Mouse (Mus musculus): ENCODE data around the gene Lin7b.

DNA sequence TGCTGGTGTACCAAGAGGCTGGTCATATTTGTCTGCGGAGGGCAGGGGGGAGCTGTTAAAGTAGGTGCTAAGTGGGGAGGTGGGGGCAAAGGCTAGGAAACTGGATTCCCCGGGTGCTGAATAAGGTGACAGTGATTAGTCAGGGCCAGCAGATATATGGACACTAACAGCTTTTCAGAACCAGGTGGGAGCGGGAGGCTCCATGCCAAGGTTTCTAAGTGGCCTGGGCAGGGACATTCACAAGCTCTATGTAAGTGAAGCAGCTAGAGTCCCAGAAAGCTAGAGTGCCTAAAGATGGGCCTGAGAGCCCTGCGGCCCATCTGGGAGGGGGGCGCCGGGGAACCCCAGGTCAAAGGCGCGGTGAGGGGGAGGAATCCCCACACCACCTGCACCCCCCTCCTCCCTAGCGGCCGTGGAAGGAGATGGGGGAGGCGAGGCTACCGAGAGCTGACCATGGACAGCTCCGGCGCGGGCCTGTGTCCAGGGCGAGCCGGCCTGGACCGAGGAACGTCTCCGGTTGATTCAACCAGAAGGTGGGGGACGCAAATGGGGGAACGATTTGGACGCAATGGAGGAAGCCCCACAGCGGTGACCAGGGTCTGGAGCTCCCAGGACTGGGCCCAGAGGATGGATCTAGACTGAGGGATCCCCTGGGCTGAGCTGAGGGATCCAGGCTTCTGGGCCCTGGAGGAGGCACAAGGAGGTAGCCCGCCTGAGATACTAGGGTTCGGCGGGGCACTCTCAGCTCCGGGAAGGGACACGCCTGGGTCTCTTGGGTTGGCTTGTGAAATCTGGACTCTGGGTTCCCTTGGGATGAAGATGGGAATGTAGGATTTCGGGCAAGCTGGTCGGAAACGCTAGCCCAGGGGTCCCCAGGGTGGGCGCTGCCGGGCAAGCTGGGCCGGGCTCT, 4.4 kb downstream of the Lin7b start:
- no peak for TF ChIP-seq CTCF (IDR thresholded peaks at IDR 0.05 in 2 of 3, conservative IDR thresholded peaks at IDR 0.05 in 1 of 3; ENCODE audit: control insufficient read depth in 1 of 3, insufficient read depth in 1 of 3, low read depth in 2 of 3, low read length in 3 of 3, poor library complexity in 1 of 3, severe bottlenecking in 1 of 3)
- no peak for TF ChIP-seq NELFE (IDR thresholded peaks at IDR 0.05; ENCODE audit: low read depth, low read length)

All from MEL (cell line).